Mouse (Mus musculus) lung, postnatal 0 days (tissue): ENCODE data around the gene Zkscan3.

Experiments
- CTCF ChIP-seq: IDR thresholded peaks from 2 replicates; pipeline ENCODE4 v1.5.1; 2016; ENCODE audit warnings: antibody characterized with exemption, mild to moderate bottlenecking
- EP300 ChIP-seq: IDR thresholded peaks from 2 replicates; pipeline ENCODE4 v1.6.1; 2016; ENCODE audit warnings: antibody characterized with exemption, mild to moderate bottlenecking, control low read depth

GRCm38 (mm10) chr13:21346610-21347009, 55.9 kb downstream of the Zkscan3 start, which contains the start of gene Olfr1367:
- TF ChIP-seq CTCF (no peak), EP300 (no peak)
